Mouse (Mus musculus) left cerebral cortex, adult 2 months (tissue): ENCODE data around the gene Aldoart2. TPM values are rescaled to one million over a fixed set of nuclear protein-coding genes. Genes with fewer than 3 reads are reported as not detected.
"Not testable (repeated sequence)": the region's sequence is repeated elsewhere in the genome, so short reads cannot be mapped to it uniquely, and the experiment has no call there.

Source experiments
- DNase-seq, 2 experiments: peaks; one replicate each; pipeline ENCODE4 v3.0.0; 2021 to 2022; ENCODE audit warnings: low spot score in 2 of 2, mixed read lengths in 1 of 2; ENCODE audit errors: extremely low spot score in 1 of 2
- H3K27ac ChIP-seq: fragments of 200-600 bp; 2 replicates; pipeline ENCODE4 v1.8.1; 2022
- H3K4me3 ChIP-seq: fragments of 200-600 bp; 2 replicates; pipeline ENCODE4 v1.8.1; 2022
- CTCF ChIP-seq: fragments of 200-600 bp; IDR thresholded peaks from 2 replicates; pipeline ENCODE4 v1.8.1; 2022; ENCODE audit warnings: antibody characterized with exemption, mild to moderate bottlenecking, moderate library complexity
- intact Hi-C: fragments of 180-260 bp; cut with DNase I; formaldehyde crosslinking; loops from one replicate; pipeline ENCODE4 v1.15.1; 2025
- total RNA-seq, 2 experiments: library from RNA; stranded (reverse); gene quantifications; 2 replicates each; pipeline ENCODE4 v1.2.3; 2021

Aldoart2 gene
- total RNA-seq, 2 experiments from 2014 or later, result not detected

DNA sequence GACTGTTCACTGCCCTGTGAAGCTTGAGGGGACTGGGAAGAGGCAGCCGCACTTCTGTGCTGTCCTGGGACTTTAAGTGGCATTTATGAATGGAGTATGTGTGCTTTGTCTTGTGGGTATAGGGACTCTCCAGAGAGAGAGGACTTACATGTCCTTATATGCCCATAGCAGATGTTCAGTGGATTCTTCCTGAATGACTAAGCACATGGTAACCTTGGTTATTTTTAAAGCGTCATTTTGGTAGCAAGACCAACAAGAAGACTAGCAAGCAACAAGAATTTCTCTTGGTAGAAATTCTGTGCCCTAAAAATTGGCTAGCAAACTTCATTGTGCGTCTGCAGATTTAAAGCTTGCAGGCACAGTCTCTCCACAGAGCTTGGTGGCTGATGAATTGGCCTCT, 1.3 kb upstream of the Aldoart2 start:
- Histone ChIP-seq H3K27ac (no peak overlapping the region), H3K4me3 (no peak overlapping the region)
- no peak for TF ChIP-seq CTCF
- intact Hi-C loops, result no loop called here
- DNase-seq, result no peak

DNA sequence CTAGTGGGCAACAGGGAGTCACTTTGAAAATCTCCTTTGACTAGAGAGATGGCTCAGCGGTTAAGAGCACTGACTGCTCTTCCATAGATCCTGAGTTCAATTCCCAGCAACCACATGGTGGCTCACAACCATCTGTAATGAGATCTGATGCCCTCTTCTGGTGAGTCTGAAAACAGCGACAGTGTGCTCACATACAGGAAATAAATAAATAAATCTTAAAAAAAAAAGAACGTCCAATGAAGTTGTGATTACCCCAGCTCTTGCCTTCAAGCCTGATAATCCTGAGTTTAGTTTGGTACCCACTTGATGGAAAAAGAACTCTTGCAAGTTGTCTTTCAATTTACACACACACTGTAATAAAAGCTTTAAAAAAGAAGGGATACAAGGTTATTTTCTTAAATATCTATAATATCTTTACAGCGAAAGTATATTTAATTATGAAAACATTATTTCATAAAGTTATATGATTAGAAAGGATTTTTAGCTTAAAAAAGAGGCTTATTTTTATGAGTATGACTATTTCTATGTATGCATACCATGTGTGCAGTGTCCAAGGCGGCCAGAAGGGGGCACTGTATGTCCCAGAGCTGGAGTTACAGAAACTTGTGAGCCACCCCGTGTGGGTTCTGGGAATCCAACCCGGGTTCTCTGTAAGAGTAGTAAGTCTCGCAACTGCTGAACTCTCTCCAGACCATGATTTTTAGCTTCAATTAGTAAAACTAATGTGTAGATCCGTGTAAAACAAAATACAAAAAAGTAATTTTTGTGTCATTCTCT, 664 bp upstream of the Aldoart2 start:
- Histone ChIP-seq H3K4me3 (no peak overlapping the region), H3K27ac (no peak overlapping the region)
- no peak for DNase-seq
- TF ChIP-seq CTCF, result no peak; the same call in 1 of the 2 replicates
- intact Hi-C loops, result no loop called here

DNA sequence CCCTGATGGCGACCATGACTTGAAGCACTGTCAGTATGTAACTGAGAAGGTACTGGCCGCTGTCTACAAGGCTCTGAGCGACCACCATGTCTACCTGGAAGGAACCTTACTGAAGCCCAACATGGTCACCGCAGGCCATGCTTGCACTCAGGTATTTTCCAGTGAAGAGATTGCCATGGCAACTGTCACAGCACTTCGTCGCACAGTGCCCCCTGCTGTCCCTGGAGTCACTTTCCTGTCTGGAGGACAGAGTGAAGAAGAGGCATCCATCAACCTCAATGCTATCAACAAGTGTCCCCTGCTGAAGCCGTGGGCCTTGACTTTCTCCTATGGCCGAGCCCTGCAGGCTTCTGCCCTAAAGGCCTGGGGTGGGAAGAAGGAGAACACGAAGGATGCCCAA, 828 bp downstream of the Aldoart2 start:
- H3K27ac ChIP-seq, result no peak overlapping the region
- no peak for DNase-seq
- intact Hi-C loops, result no loop called here
- no peak; the same call in 1 of the 2 replicates for TF ChIP-seq CTCF
- no peak overlapping the region for H3K4me3 ChIP-seq

DNA sequence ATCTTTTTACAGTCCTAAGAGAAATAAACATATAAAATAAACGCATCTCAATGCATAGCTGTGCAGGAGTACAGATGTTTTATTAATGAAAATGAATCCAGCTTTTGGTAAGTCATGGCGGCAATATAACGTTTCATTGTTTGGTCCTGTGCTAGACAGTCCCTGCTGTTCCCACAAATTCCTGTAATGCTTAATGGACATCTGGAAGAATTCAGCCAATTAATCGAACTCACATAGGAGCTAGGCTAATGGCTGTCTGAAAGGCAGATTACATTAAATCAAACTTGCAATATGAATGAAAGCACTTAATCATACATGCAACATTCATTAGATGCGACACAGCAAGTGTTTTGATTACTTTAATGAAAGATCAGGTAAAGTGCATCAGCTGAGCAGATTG, 1.8 kb downstream of the Aldoart2 start:
- no peak for TF ChIP-seq CTCF
- no peak overlapping the region for H3K27ac ChIP-seq
- DNase-seq, result no peak
- intact Hi-C loops, result no loop called here
- H3K4me3 ChIP-seq, result no peak overlapping the region

DNA sequence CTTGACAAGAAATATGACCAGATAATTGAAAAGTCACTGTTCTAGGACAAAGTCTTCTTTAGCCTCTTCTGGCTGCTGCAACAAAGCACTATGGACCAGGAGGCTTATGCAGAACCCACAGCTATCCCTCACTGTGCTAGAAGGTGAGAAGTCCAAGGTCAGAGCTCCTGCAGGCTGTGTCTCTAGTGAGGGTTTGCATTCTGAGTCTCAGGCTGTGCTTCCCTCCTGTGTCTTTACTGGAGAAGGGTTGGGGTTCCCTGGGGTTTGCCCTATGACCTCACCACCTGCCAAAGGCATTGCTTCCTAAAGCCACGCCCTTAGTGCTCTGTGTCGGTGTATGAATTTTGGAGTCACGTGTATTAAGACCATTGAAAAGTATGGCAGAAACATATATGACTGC, 3.4 kb downstream of the Aldoart2 start:
- no peak for TF ChIP-seq CTCF
- no peak overlapping the region for H3K4me3 ChIP-seq
- intact Hi-C loops, result no loop called here
- no peak for DNase-seq
- H3K27ac ChIP-seq, result no peak overlapping the region

DNA sequence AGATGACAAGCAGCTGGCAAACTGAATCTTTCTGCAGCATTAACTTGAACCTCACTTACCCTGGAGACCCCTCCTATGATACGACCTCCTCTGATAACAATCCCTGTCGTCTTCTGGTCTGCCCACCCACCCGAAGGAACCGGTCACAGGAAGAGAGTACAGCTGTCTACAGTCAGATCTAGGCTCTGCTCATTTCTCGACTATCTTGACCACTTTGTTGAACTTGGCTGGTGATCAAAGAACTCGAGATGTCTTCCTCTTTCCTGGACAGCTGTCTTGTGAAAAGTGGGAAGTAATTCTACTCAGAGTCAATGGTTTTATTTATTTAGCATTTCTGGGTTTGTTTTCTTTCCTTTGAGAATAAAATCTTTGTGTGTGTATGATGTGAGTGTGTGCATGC, 4.6 kb downstream of the Aldoart2 start:
- no peak overlapping the region for H3K27ac ChIP-seq
- H3K4me3 ChIP-seq, result no peak overlapping the region
- DNase-seq, result no peak
- no peak for TF ChIP-seq CTCF
- intact Hi-C loops, result no loop called here

DNA sequence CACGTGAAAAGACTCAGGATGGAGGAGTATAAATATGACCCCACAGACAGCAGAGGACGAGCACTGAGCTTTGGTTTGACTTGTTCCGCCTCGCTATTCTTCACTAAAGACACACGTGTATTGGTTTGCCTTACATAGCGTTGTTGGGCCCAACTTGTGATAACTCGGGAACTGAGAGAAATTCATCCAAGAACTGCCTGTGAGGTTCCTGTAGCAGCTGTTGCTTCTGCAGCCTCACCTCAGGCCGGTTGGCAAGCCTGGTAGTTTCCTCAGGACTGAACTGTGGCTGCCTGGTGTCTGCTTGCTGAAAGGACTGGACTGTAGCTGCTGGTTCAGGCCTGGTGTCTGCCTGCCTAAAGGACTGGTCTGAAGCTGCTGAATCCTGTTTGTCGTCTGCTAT, 5.6 kb downstream of the Aldoart2 start:
- no peak overlapping the region for H3K27ac ChIP-seq
- intact Hi-C loops, result no loop called here
- DNase-seq, result no peak
- H3K4me3 ChIP-seq, result no peak overlapping the region
- TF ChIP-seq CTCF, result no peak

DNA sequence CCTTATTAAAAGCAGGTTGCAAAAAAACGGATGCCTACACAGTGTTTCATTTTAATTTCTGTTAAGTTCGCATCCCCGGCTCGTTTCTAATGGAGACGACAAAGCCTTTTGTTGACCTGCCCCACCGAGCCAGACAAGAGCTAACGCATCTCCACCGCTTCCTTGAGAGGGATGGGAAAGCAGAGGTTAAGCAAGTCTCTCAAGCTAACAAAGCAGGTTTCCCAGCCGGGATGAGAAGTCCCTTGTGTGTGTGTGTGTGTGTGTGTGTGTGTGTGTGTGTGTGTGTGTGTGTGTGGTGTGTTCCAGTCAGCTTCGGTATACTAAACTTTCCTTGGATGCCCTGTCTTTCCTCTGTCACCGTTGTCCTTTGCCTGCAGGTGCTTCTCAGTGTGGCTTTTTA, 6.1 kb downstream of the Aldoart2 start:
- Histone ChIP-seq H3K27ac (no peak overlapping the region), H3K4me3 (no peak overlapping the region)
- no peak for TF ChIP-seq CTCF
- no peak for DNase-seq
- intact Hi-C loops, result no loop called here

DNA sequence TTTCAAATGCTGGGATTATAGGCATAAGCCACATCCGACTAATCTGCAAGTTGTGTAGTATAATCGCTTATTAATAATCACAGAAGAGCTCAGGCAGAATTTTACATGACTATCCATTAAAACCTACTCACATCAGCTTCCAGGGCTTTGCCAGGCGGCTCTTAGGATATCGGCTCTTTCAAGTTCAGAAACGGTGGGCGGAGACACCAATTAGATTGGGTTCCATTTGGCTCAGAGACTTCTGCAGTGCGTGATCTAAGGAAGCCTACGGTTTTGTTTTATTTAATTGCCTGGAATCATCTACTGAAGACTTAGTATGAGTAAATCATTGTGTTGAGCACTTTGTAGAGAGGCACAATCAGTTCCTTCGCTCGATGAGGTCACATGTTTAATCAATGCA, 6.6 kb downstream of the Aldoart2 start:
- TF ChIP-seq CTCF, result no peak
- Histone ChIP-seq H3K4me3 (no peak overlapping the region), H3K27ac (no peak overlapping the region)
- intact Hi-C loops, result no loop called here
- no peak for DNase-seq

DNA sequence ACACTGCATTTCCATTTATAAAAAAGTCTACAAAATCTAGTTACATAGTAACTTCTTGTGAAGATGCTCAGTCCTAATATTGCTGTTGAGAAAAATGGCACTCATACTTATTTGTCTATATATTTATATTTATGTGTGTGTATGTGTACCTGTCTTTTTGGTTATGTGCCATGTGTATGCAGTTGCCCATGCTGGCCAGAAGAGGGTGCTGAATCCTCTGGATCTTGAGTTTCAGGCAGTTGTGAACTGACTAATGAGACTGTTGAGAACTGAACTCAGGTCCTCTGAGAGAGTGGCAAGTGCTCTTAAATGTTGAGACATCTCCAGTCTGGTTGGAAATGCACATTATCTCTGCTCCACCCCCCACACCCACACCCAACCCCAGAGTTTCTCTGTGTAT, 8.1 kb downstream of the Aldoart2 start:
- intact Hi-C loops, result no loop called here
- H3K4me3 ChIP-seq, result no peak overlapping the region
- no peak for DNase-seq
- no peak overlapping the region for H3K27ac ChIP-seq
- TF ChIP-seq CTCF, result no peak; the same call in 1 of the 2 replicates

DNA sequence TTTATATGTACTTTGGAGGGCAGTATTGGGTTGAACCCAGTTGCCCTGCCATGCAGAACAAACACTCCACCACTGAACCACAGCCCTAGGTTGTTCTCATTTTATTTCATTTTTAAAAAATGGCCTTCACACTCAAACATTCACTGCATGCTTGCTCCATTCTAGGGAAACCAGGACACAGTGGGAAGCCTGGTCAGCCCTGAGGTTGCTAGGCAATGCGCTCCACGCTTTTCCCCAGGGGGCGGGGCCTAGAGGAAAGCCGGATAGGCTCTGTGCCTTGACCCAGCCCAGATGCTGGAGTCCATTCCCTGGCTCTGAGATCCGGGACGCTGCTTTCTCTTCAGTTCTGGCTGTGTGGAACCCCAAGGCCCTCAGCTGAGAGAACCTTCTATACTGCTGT, 8.8 kb downstream of the Aldoart2 start:
- intact Hi-C loops, result no loop called here
- DNase-seq, result no peak
- TF ChIP-seq CTCF, result no peak
- H3K4me3 ChIP-seq, result no peak overlapping the region
- no peak overlapping the region for H3K27ac ChIP-seq

DNA sequence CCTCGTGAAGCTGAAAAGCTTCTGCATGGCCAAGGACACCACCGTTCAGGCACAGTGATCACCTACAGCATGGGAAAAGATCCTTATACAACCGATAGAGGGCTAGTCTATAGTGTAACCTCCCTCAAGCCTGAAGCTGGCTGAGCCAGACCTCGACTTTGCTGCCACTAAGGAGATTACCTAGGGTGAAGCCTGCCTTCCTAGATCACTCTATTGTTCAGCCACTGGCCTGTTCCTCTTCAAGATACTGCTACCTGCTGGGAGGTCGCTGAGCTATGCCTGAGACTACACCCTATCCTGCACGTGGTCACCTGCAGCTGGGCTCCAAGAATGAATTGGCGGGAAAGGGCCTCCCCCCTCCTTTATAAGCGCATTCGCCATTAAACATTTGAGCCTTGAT, 21.9 kb downstream of the Aldoart2 start:
- H3K4me3 ChIP-seq, H3K27ac ChIP-seq, DNase-seq, intact Hi-C loops: not testable (repeated sequence)

DNA sequence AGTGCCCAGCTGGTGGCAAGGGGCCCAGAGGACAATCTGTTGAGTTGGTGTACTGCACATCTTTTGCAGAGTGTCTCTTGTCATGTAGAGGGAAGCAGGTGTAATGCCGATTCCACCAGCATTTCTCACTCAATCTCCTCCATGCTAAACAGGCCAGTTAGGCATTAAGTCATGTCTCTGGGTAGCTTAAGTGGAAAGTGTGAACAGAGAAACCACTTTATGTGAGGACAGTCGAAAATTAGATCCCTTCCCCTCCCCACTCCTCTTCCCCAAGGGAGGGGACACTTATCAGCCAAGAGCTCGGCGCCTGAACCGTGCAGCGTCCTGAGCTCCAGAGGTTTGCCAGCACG, 33.5 kb downstream of the Aldoart2 start:
- Histone ChIP-seq H3K4me3 (peak overlapping the region; percentile 54), H3K27ac (no peak overlapping the region)
- DNase-seq, result no peak
- intact Hi-C loops, result no loop called here
- no peak for TF ChIP-seq CTCF
